Mouse (Mus musculus) midbrain, embryonic 11.5 days (tissue): Measurements from ENCODE around the gene Nmnat3. TPM values are rescaled to one million over a fixed set of nuclear protein-coding genes. Genes with fewer than 3 reads are reported as not detected.

Source experiments
- ATAC-seq: fragments of 200-750 bp; cut with Nextera tagmentation; 2 replicates; pipeline ENCODE4 v1.8.0; 2017; ENCODE audit warnings: moderate TSS enrichment, moderate library complexity; ENCODE audit not compliant: low FRiP score
- DNase-seq: peaks from one replicate; pipeline ENCODE4 v3.0.0; 2015; ENCODE audit warnings: low spot score; ENCODE audit errors: missing footprints
- H3K27ac ChIP-seq: fragments of 300-500 bp; sonication (generic); 2 replicates; pipeline ENCODE4 v1.5.1; 2014; ENCODE audit warnings: low read depth, low read length
- H3K27me3 ChIP-seq: fragments of 300-500 bp; sonication (generic); 2 replicates; pipeline ENCODE4 v1.6.1; 2014; ENCODE audit warnings: mild to moderate bottlenecking, low read length, moderate library complexity, mixed read lengths; ENCODE audit not compliant: control insufficient read depth, insufficient read depth
- H3K36me3 ChIP-seq: fragments of 300-500 bp; sonication (generic); 2 replicates; pipeline ENCODE4 v1.6.1; 2014; ENCODE audit warnings: mild to moderate bottlenecking, low read length, moderate library complexity, mixed read lengths; ENCODE audit not compliant: control insufficient read depth, insufficient read depth
- H3K4me1 ChIP-seq: fragments of 300-500 bp; sonication (generic); 2 replicates; pipeline ENCODE4 v1.6.1; 2014; ENCODE audit warnings: low read length; ENCODE audit not compliant: control insufficient read depth, insufficient read depth
- H3K4me2 ChIP-seq: fragments of 300-500 bp; sonication (generic); 2 replicates; pipeline ENCODE4 v1.6.1; 2014; ENCODE audit warnings: mild to moderate bottlenecking, moderate library complexity
- H3K4me3 ChIP-seq: fragments of 300-500 bp; sonication (generic); 2 replicates; pipeline ENCODE4 v1.5.1; 2014; ENCODE audit warnings: low read depth, low read length
- H3K9ac ChIP-seq: fragments of 300-500 bp; sonication (generic); 2 replicates; pipeline ENCODE4 v1.6.1; 2014; ENCODE audit warnings: low read length
- H3K9me3 ChIP-seq: fragments of 300-500 bp; sonication (generic); 2 replicates; pipeline ENCODE4 v1.6.1; 2016; ENCODE audit warnings: low read length; ENCODE audit not compliant: control insufficient read depth
- WGBS: fragments of 180-500 bp; shearing (Covaris S2); extraction: QIAGEN DNeasy Blood & Tissue Kit; methylation state at CpG from one replicate; pipeline ENCODE4 v1.1.7; 2014; 5-methylcytosine and 5-hydroxymethylcytosine counted together
- polyA plus RNA-seq: library from polyadenylated mRNA; unstranded; fragments of >200 nt; fragmentation: Nextera tagmentation; extraction: Ambion mirVana; gene quantifications from 2 replicates; pipeline ENCODE4 v1.2.1, GENCODE M21; 2014

Nmnat3 gene
- polyA plus RNA-seq, 1 experiment from 2014 or later = 3.2 TPM

- Histone ChIP-seq H3K9me3 (no peaks in the 10 kb centered on the region), H3K4me2 (no peak overlapping the region), H3K36me3 (no peaks in the 10 kb centered on the region), H3K27me3 (no peaks in the 10 kb centered on the region), H3K27ac (no peak overlapping the region), H3K4me1 (no peaks in the 10 kb centered on the region), H3K4me3 (no peak overlapping the region), H3K9ac (no peak overlapping the region)
- DNase-seq (peak; percentile 57), ATAC-seq (no peak)
- WGBS = 84% methylated on average over 5 of the region's 5 CpGs
These were observed 101.4 kb downstream of the Nmnat3 start for GRCm38 (mm10) chr9:98388633-98388965.

- H3K36me3 ChIP-seq = no peaks in the 10 kb centered on the region
- DNase-seq (peak; percentile 66), ATAC-seq (no peak)
- no peak overlapping the region for H3K4me2 ChIP-seq
- WGBS = 79% methylated on average over 4 of the region's 4 CpGs
- H3K9ac ChIP-seq = no peak overlapping the region
- H3K27ac ChIP-seq = no peak overlapping the region
- no peak overlapping the region for H3K4me3 ChIP-seq
- H3K9me3 ChIP-seq = no peaks in the 10 kb centered on the region
- H3K4me1 ChIP-seq = no peaks in the 10 kb centered on the region
- H3K27me3 ChIP-seq = no peaks in the 10 kb centered on the region
These were observed 106.3 kb downstream of the Nmnat3 start for GRCm38 (mm10) chr9:98393496-98393895.

GRCm38 (mm10) chr9:98397211-98397610 is 110.0 kb downstream of the Nmnat3 start:
- H3K4me1 ChIP-seq = no peaks in the 10 kb centered on the region
- no peak for ATAC-seq
- H3K9me3 ChIP-seq = no peaks in the 10 kb centered on the region
- no peak overlapping the region for H3K9ac ChIP-seq
- WGBS = 87% methylated on average over 6 of the region's 6 CpGs
- peak; percentile 62 for DNase-seq
- no peak overlapping the region for H3K27ac ChIP-seq
- H3K36me3 ChIP-seq = no peaks in the 10 kb centered on the region
- no peak overlapping the region for H3K4me3 ChIP-seq
- H3K27me3 ChIP-seq = no peaks in the 10 kb centered on the region
- H3K4me2 ChIP-seq = no peak overlapping the region

- Histone ChIP-seq H3K27ac (no peak overlapping the region), H3K4me2 (no peak overlapping the region), H3K4me3 (no peak overlapping the region), H3K9me3 (no peaks in the 10 kb centered on the region), H3K9ac (no peak overlapping the region), H3K36me3 (no peaks in the 10 kb centered on the region), H3K27me3 (no peaks in the 10 kb centered on the region), H3K4me1 (no peaks in the 10 kb centered on the region)
- DNase-seq = peak; percentile 26
- no peak for ATAC-seq
- 77% methylated on average over 3 of the region's 3 CpGs for WGBS
These were observed 110.6 kb downstream of the Nmnat3 start for GRCm38 (mm10) chr9:98397866-98398265.

- no peaks in the 10 kb centered on the region for H3K9me3 ChIP-seq
- no peak overlapping the region for H3K9ac ChIP-seq
- no peak overlapping the region for H3K27ac ChIP-seq
- ATAC-seq (no peak), DNase-seq (peak; percentile 69)
- no peak overlapping the region for H3K4me3 ChIP-seq
- H3K36me3 ChIP-seq = no peaks in the 10 kb centered on the region
- H3K4me2 ChIP-seq = no peak overlapping the region
- H3K4me1 ChIP-seq = no peaks in the 10 kb centered on the region
- H3K27me3 ChIP-seq = no peaks in the 10 kb centered on the region
- 72% methylated on average over 13 of the region's 13 CpGs for WGBS
These were observed 113.1 kb downstream of the Nmnat3 start for GRCm38 (mm10) chr9:98400185-98400894.

GRCm38 (mm10) chr9:98401611-98402010 is 114.4 kb downstream of the Nmnat3 start:
- DNase-seq (peak; percentile 62), ATAC-seq (no peak)
- H3K27ac ChIP-seq = no peak overlapping the region
- 86% methylated on average over 5 of the region's 5 CpGs for WGBS
- H3K27me3 ChIP-seq = no peaks in the 10 kb centered on the region
- H3K4me3 ChIP-seq = no peak overlapping the region
- no peaks in the 10 kb centered on the region for H3K36me3 ChIP-seq
- H3K4me2 ChIP-seq = no peak overlapping the region
- H3K9me3 ChIP-seq = no peaks in the 10 kb centered on the region
- H3K9ac ChIP-seq = no peak overlapping the region
- H3K4me1 ChIP-seq = no peaks in the 10 kb centered on the region

- Histone ChIP-seq H3K9me3 (no peaks in the 10 kb centered on the region), H3K9ac (no peak overlapping the region), H3K4me1 (no peaks in the 10 kb centered on the region), H3K36me3 (no peaks in the 10 kb centered on the region), H3K27me3 (no peaks in the 10 kb centered on the region), H3K4me3 (no peak overlapping the region), H3K27ac (no peak overlapping the region), H3K4me2 (no peak overlapping the region)
- 91% methylated on average over 12 of the region's 12 CpGs for WGBS
- DNase-seq = no peak
- ATAC-seq = no peak
These were observed 120.5 kb downstream of the Nmnat3 start for GRCm38 (mm10) chr9:98407771-98408170.

GRCm38 (mm10) chr9:98409137-98409536 is 121.9 kb downstream of the Nmnat3 start:
- ATAC-seq (no peak), DNase-seq (peak; percentile 96)
- Histone ChIP-seq H3K36me3 (no peaks in the 10 kb centered on the region), H3K4me1 (no peaks in the 10 kb centered on the region), H3K4me3 (no peak overlapping the region), H3K4me2 (no peak overlapping the region), H3K9me3 (no peaks in the 10 kb centered on the region), H3K9ac (no peak overlapping the region), H3K27me3 (no peaks in the 10 kb centered on the region), H3K27ac (no peak overlapping the region)
- WGBS = 34% methylated on average over 3 of the region's 3 CpGs

- H3K4me2 ChIP-seq = no peak overlapping the region
- H3K9me3 ChIP-seq = no peaks in the 10 kb centered on the region
- DNase-seq (no peak), ATAC-seq (no peak)
- H3K4me3 ChIP-seq = no peak overlapping the region
- 87% methylated on average over 4 of the region's 4 CpGs for WGBS
- no peak overlapping the region for H3K27ac ChIP-seq
- no peaks in the 10 kb centered on the region for H3K4me1 ChIP-seq
- no peaks in the 10 kb centered on the region for H3K36me3 ChIP-seq
- no peaks in the 10 kb centered on the region for H3K27me3 ChIP-seq
- H3K9ac ChIP-seq = no peak overlapping the region
These were observed 128.2 kb downstream of the Nmnat3 start for GRCm38 (mm10) chr9:98415427-98415826.
